Mouse (Mus musculus): Measurements from ENCODE around the gene Coq6. TPM values are rescaled to one million over a fixed set of nuclear protein-coding genes. Genes with fewer than 3 reads are reported as not detected.
A peak's percentile ranks its signal among the peaks of the same experiment; 100 is the strongest.
"Not testable (repeated sequence)": the region's sequence is repeated elsewhere in the genome, so short reads cannot be mapped to it uniquely, and the experiment has no call there.

Gene Coq6
- 18.7 and 21.9 TPM in 2 replicates for polyA plus RNA-seq (2011; ENCODE audit: insufficient read length, low read depth, missing spikeins)

DNA sequence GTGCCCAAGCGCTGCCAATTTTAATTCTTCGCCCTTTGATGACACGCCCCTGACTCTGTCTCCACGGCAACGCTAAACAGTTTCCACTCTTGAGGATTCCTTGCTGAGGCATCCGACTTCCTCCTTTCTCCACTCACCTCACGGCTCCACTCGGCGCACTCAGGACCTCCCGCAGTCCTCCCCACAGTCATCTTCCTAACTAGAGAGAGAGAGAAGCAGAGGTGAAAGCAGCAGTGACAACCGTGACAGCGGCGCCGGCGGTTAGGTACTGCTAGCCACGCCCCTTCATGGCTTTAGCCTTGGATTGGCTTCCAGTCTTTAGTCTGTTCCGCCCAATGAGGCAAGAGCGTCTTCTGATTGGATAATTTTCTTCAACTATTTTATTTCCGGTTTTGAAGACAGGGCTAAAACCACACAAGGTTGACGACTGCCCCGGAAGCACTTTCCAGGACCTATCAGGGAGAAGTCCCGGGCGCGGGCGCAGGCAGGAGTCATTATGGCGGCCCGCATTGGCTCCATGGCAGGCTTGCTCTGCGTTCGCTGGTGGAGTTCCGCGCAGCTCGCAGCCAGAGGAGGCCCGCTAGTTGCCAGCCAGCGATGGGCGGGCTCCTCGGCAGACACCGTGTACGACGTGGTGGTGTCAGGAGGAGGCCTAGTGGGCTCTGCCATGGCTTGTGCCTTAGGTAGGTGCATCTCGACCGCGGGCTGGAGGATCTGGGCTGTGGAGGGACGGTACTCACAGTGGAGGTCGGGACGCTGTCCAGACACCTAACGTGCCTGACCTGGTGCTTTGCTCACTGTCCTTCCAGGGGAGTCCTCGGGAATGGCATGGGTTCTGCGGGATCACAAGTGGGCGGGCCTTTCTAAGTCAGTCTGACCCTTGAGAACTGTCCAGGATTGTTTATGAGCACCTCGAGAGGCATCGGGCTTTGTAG lies at the start of gene Coq6, which contains the start of gene Fam161b:
Gene Coq6, plus strand, starts transcription at position 103 of the 935 bp plus-strand sequence.
Gene Fam161b, minus strand, starts transcription at position 279 of the 935 bp plus-strand sequence.
- peaks cover 3% of the 10 kb centered on the region; the same call in 1 of the 2 replicates for H3K4me1 ChIP-seq (ENCODE audit: control insufficient read depth, insufficient read depth, low read length)
- no peak for TF ChIP-seq CTCF (IDR thresholded peaks at IDR 0.05; ENCODE audit: borderline replicate concordance, insufficient read depth, low read length)
- TF ChIP-seq POLR2A (IDR thresholded peaks at IDR 0.05; ENCODE audit: low read depth, low read length), result no peak; the same call in 1 of the 2 replicates
- peak within 1 kb of the TSS; percentile 99 for H3K4me3 ChIP-seq (ENCODE audit: insufficient read depth, low read length)
- H3K27ac ChIP-seq (ENCODE audit: insufficient read depth, low read length), result no peak within 1 kb of the TSS

DNA sequence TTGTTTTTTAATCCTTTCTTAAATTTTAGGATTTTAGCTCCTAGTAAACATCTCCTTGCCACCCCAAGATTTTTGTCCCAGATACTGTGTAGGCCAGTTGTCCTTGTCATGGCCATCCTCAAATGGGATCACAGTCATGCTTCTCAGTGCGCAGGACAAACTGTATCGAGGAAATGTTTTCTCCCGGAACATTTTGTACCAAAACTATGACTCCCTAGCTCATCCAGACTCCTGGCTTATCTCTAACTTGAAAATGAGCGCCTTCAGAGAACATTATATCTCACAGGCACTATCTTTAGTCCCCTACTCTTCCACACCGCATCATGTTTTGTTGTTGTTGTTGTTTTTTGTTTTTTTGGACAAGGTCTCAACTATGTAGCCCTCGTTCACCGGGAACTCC lies 45.5 kb upstream of the Coq6 start:
- peak overlapping the region; percentile 17; the same call in 1 of the 2 replicates for H3K27ac ChIP-seq (ENCODE audit: insufficient read depth, low read length)
- H3K4me1 ChIP-seq (ENCODE audit: control insufficient read depth, insufficient read depth, low read length), result peaks cover 2% of the 10 kb centered on the region; the same call in 1 of the 2 replicates
- TF ChIP-seq POLR2A (IDR thresholded peaks at IDR 0.05; ENCODE audit: low read depth, low read length), result no peak
- TF ChIP-seq CTCF (IDR thresholded peaks at IDR 0.05; ENCODE audit: borderline replicate concordance, insufficient read depth, low read length), result no peak
- peak overlapping the region; percentile 64 for H3K4me3 ChIP-seq (ENCODE audit: insufficient read depth, low read length)

DNA sequence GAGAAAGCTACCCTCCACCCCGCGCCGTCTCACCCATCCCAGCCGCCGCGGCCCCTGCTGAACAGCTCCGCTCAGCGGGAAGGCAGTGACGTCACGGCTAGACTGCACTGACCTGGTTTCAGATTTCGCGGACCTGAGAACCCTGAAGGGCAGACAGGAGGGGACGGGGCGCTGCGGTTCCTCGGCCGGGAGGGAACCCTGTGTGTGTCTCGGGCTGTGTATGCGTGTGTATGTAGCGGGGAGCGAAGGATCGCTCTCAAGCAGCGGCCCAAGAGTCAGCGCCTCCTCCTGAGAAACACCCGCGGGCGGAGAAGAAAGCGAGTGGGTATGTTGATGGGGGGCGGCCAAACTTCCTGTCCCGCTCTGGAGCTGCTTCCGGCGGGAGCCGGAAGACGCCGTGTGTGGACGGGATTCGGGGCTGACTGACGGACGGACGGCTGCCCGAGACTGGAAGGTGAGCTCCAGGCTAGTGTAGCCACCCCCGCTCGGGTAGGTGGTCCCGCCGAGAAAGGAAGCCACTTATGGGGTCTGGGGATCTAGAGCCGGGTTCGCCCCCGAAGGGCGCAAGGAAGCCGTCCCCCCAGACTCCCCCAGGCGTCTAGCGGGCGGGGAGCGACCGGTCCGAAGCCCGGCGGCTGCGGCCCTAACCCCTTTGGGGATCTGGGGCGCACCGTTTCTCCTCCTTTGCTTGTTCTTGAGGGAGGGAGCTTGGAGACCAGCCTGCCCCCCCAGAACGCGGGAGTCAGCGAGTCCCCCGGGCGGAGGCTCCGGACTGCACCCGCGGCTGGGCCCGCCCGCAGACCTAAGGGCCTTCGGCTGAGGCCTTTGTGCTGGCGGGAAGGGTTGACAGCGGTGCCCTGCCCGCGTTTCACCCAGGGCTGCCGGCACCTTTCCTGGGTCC lies 44.5 kb upstream of the Coq6 start, which contains the start of gene Zfp410:
Gene Zfp410, plus strand, starts transcription at position 132 of the 901 bp plus-strand sequence.
- peaks cover 2% of the 10 kb centered on the region; the same call in 1 of the 2 replicates for H3K4me1 ChIP-seq (ENCODE audit: control insufficient read depth, insufficient read depth, low read length)
- H3K4me3 ChIP-seq (ENCODE audit: insufficient read depth, low read length), result peak within 1 kb of the TSS; percentile 64
- TF ChIP-seq CTCF (IDR thresholded peaks at IDR 0.05; ENCODE audit: borderline replicate concordance, insufficient read depth, low read length) (no peak), POLR2A (IDR thresholded peaks at IDR 0.05; ENCODE audit: low read depth, low read length) (peak; percentile 75)
- H3K27ac ChIP-seq (ENCODE audit: insufficient read depth, low read length), result peak within 1 kb of the TSS; percentile 81

DNA sequence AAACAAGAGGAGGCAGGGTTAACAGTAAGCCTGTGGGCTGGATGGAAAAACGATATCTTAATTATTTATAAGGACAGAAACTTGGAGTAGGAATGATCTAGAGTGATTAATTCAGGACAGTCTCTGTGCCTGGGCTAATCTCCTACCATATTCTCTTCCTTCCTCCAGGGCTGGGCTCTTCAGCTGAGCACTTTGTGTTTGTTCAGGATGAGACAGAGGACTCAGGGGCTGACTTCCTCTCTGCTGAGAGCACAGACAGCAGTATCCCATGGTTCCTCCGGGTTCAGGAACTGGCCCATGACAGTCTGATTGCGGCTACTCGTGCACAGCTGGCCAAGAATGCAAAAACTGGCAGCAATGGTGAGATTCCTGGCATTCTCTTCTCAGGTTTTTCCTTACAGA lies 34.3 kb upstream of the Coq6 start:
- Histone ChIP-seq H3K4me3 (ENCODE audit: insufficient read depth, low read length) (no peak overlapping the region), H3K4me1 (ENCODE audit: control insufficient read depth, insufficient read depth, low read length) (peaks cover 4% of the 10 kb centered on the region; the same call in 1 of the 2 replicates), H3K27ac (ENCODE audit: insufficient read depth, low read length) (peak overlapping the region; percentile 35)
- no peak for TF ChIP-seq POLR2A (IDR thresholded peaks at IDR 0.05; ENCODE audit: low read depth, low read length)
- TF ChIP-seq CTCF (IDR thresholded peaks at IDR 0.05; ENCODE audit: borderline replicate concordance, insufficient read depth, low read length), result no peak

DNA sequence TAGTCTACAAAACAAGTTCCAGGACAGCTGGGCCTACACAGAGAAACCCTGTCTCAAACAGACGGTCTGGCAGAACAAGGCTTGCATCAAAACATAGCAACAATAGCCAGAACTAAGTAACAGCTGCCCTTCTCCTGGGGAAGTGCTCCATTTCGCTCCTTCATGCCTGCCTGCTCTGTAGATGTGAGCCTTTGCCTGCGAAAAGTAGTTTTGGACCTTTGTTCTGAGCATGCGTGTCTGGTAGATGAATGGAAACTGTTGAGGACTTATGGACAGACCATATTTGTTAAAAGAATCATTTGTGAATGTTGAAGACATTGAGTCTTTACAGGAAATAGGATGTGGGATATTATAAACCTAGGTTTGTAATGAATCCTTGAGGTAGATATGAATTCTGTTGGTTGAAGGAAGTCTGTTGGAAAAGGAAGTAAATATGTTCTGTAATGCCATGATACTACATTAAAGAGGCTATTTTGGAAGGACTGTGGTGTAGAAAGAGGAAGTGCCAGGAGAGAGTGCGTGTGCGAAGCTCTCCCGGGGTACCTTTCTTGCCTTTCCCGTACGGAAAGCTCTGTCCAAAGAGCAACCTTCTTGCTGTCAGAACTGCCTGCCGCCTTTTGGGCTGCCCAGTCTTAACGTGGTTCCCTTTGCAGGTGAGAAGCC lies 24.4 kb upstream of the Coq6 start:
- H3K4me1 ChIP-seq (ENCODE audit: control insufficient read depth, insufficient read depth, low read length), result no peaks in the 10 kb centered on the region
- no peak overlapping the region for H3K27ac ChIP-seq (ENCODE audit: insufficient read depth, low read length)
- no peak for TF ChIP-seq CTCF (IDR thresholded peaks at IDR 0.05; ENCODE audit: borderline replicate concordance, insufficient read depth, low read length)
- no peak for TF ChIP-seq POLR2A (IDR thresholded peaks at IDR 0.05; ENCODE audit: low read depth, low read length)
- H3K4me3 ChIP-seq (ENCODE audit: insufficient read depth, low read length), result no peak overlapping the region

DNA sequence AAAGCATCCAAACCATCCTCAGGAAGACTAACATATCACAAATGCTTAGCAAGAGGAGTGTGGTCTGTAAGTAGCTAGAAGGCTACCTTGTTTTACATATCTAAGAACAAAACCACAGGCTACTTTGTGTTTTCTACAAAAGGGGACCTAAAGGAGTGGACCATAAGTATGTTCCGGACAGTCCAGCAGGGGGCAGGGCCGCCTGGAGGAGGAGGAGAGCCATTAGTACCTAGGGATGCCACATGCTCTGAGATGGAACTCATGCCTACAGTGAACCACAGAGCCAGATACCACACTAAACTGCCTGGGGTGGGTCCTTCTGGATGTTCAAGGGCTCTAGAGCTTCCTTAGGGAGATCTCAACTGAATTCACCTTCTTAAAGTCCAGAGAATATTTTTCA lies 14.3 kb upstream of the Coq6 start:
- TF ChIP-seq CTCF (IDR thresholded peaks at IDR 0.05; ENCODE audit: borderline replicate concordance, insufficient read depth, low read length) (peak; percentile 52; the same call in 1 of the 2 replicates), POLR2A (IDR thresholded peaks at IDR 0.05; ENCODE audit: low read depth, low read length) (no peak)
- Histone ChIP-seq H3K4me1 (ENCODE audit: control insufficient read depth, insufficient read depth, low read length) (no peaks in the 10 kb centered on the region), H3K4me3 (ENCODE audit: insufficient read depth, low read length) (no peak overlapping the region), H3K27ac (ENCODE audit: insufficient read depth, low read length) (no peak overlapping the region)

DNA sequence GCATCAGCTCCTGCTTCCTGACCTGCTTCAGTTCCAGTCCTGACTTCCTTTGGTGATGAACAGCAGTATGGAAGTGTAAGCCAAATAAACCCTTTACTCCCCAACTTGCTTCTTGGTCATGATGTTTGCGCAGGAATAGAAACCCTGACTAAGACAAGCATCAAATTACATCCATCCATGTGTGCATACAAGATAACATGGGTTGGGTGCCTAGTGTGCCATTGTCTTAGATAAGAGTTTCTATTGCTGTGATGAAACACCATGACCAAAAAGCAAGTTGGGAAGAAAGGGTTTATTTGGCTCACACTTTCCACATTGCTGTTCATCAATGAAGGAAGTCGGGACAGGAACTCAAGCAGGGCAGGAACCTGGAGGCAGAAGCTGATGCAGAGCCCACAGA lies 2.8 kb upstream of the Coq6 start:
- H3K4me1 ChIP-seq (ENCODE audit: control insufficient read depth, insufficient read depth, low read length); H3K27ac ChIP-seq (ENCODE audit: insufficient read depth, low read length); H3K4me3 ChIP-seq (ENCODE audit: insufficient read depth, low read length): not testable (repeated sequence)

DNA sequence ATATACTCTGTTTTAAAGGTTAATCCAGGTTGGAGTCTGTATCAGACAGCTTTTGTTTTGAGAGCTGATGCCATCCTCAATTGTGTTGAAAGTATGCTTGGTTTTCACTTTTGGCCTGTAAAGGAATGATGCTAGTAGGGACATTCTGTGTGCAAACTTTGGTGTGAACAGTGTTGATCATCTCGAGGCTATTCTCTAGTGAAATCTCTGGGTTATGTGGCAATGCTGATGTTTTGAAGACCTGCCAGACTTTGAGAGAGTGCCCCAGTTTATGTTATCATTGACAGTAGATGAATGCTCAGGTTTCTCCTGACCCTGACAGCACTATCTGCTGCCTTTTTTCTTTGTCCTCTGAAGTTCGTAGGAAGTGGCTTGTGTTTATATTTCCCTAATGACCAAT lies 1.4 kb downstream of the Coq6 start:
- 0 out of 2 replicates have a peak overlapping the region, but pooled peaks have one; percentile 99 for H3K4me3 ChIP-seq (ENCODE audit: insufficient read depth, low read length)
- peaks cover 3% of the 10 kb centered on the region; the same call in 1 of the 2 replicates for H3K4me1 ChIP-seq (ENCODE audit: control insufficient read depth, insufficient read depth, low read length)
- no peak overlapping the region for H3K27ac ChIP-seq (ENCODE audit: insufficient read depth, low read length)
- TF ChIP-seq CTCF (IDR thresholded peaks at IDR 0.05; ENCODE audit: borderline replicate concordance, insufficient read depth, low read length) (no peak), POLR2A (IDR thresholded peaks at IDR 0.05; ENCODE audit: low read depth, low read length) (no peak)

DNA sequence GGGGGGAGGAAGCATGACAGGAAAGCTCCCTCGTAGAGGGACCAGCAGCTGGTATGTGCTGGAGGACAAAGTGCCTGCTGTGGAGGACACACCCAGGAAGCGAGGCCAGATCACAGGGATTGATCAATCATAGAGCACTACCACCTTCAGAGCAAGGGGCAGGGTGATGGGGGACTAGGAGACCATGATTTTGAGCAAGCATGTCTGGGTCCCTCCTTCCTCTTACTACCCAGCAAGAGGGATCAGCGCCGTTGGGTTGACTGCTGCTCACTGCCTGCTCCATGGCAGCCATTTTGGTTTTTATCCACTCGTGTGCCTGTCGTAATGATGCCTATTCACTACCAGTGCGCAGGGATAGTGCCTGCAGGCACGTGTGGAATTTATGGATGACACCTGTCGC lies 2.8 kb downstream of the Coq6 start:
- peaks cover 3% of the 10 kb centered on the region; the same call in 1 of the 2 replicates for H3K4me1 ChIP-seq (ENCODE audit: control insufficient read depth, insufficient read depth, low read length)
- TF ChIP-seq POLR2A (IDR thresholded peaks at IDR 0.05; ENCODE audit: low read depth, low read length) (no peak), CTCF (IDR thresholded peaks at IDR 0.05; ENCODE audit: borderline replicate concordance, insufficient read depth, low read length) (no peak)
- H3K4me3 ChIP-seq (ENCODE audit: insufficient read depth, low read length), result no peak overlapping the region
- H3K27ac ChIP-seq (ENCODE audit: insufficient read depth, low read length), result no peak overlapping the region

Measured in embryonic fibroblast, embryonic 13.5 days (primary cell).